Mouse (Mus musculus) myocyte (in vitro differentiated cells): ENCODE data around the gene Fam222a. TPM values are rescaled to one million over a fixed set of nuclear protein-coding genes. Genes with fewer than 3 reads are reported as not detected.

Experiments
- H3K27me3 ChIP-seq: one replicate; pipeline ENCODE4 v1.6.1; 2011; ENCODE audit not compliant: control insufficient read depth, insufficient read depth, insufficient read length
- H3K36me3 ChIP-seq: one replicate; pipeline ENCODE4 v1.6.1; 2011; ENCODE audit not compliant: control insufficient read depth, insufficient read depth
- H3K4me2 ChIP-seq: one replicate; pipeline ENCODE4 v1.6.1; 2011; ENCODE audit warnings: low read depth, control low read depth
- H3K4me3 ChIP-seq: one replicate; pipeline ENCODE4 v1.5.1; 2011; ENCODE audit warnings: mild to moderate bottlenecking, control low read depth, moderate library complexity
- H3K79me2 ChIP-seq: one replicate; pipeline ENCODE4 v1.6.1; 2011; ENCODE audit not compliant: control insufficient read depth, insufficient read depth
- H3ac ChIP-seq: one replicate; pipeline ENCODE4 v1.6.1; 2011; ENCODE audit not compliant: control insufficient read depth, insufficient read length
- CEBPB ChIP-seq: IDR thresholded peaks from 2 replicates; pipeline ENCODE4 v1.6.1; 2011; ENCODE audit warnings: mild to moderate bottlenecking, moderate library complexity; ENCODE audit not compliant: poor library complexity, insufficient read depth, severe bottlenecking
- E2F4 ChIP-seq: IDR thresholded peaks from one replicate; pipeline ENCODE4 v1.6.1; 2011; ENCODE audit warnings: mild to moderate bottlenecking, control low read depth, moderate library complexity; ENCODE audit not compliant: insufficient read depth
- MAX ChIP-seq: IDR thresholded peaks from one replicate; pipeline ENCODE4 v1.6.1; 2011; ENCODE audit warnings: low read depth, mild to moderate bottlenecking, control low read depth
- MYOD1 ChIP-seq, 3 experiments: IDR thresholded peaks; one replicate each; pipeline ENCODE4 v1.6.1; 2011; ENCODE audit warnings: control low read depth in 2 of 3, low read depth in 2 of 3, mild to moderate bottlenecking in 2 of 3, moderate library complexity in 1 of 3; ENCODE audit not compliant: insufficient read length in 2 of 3, control insufficient read depth in 1 of 3
- MYOG ChIP-seq, 3 experiments: IDR thresholded peaks; one replicate each; pipeline ENCODE4 v1.6.1; 2011; ENCODE audit warnings: control low read depth in 2 of 3, low read depth in 2 of 3, mild to moderate bottlenecking in 2 of 3; ENCODE audit not compliant: insufficient read length in 2 of 3, control insufficient read depth in 1 of 3, insufficient read depth in 1 of 3
- POLR2A ChIP-seq: IDR thresholded peaks from one replicate; pipeline ENCODE4 v1.6.1; 2011; ENCODE audit warnings: low read depth, mild to moderate bottlenecking, control low read depth, moderate library complexity; ENCODE audit not compliant: insufficient read length
- POLR2AphosphoS2 ChIP-seq: IDR thresholded peaks from one replicate; pipeline ENCODE4 v1.6.1; 2011; ENCODE audit warnings: low read depth, control low read depth; ENCODE audit not compliant: insufficient read length
- REST ChIP-seq: IDR thresholded peaks from one replicate; pipeline ENCODE4 v1.6.1; 2011; ENCODE audit warnings: mild to moderate bottlenecking, control low read depth, moderate library complexity; ENCODE audit not compliant: insufficient read depth, insufficient read length
- SRF ChIP-seq: IDR thresholded peaks from one replicate; pipeline ENCODE4 v1.6.1; 2011; ENCODE audit warnings: low read depth; ENCODE audit not compliant: control insufficient read depth, insufficient read length
- TCF12 ChIP-seq: IDR thresholded peaks from one replicate; pipeline ENCODE4 v1.6.1; 2011; ENCODE audit warnings: mild to moderate bottlenecking, control low read depth; ENCODE audit not compliant: poor library complexity, insufficient read depth, severe bottlenecking
- TCF3 ChIP-seq: IDR thresholded peaks from one replicate; pipeline ENCODE4 v1.6.1; 2011; ENCODE audit warnings: low read depth, control low read depth; ENCODE audit not compliant: insufficient read length
- USF1 ChIP-seq: IDR thresholded peaks from one replicate; pipeline ENCODE4 v1.6.1; 2011; ENCODE audit warnings: low read depth, mild to moderate bottlenecking, control low read depth, moderate library complexity
- polyA plus RNA-seq: library from polyadenylated mRNA; unstranded; fragments of >200 nt; fragmentation: generic; extraction: Trizol; gene quantifications from one replicate; pipeline ENCODE4 v1.2.1, GENCODE M21; 2012; ENCODE audit warnings: missing spikeins

Gene Fam222a
- polyA plus RNA-seq, 1 experiment: 0.02 TPM

DNA sequence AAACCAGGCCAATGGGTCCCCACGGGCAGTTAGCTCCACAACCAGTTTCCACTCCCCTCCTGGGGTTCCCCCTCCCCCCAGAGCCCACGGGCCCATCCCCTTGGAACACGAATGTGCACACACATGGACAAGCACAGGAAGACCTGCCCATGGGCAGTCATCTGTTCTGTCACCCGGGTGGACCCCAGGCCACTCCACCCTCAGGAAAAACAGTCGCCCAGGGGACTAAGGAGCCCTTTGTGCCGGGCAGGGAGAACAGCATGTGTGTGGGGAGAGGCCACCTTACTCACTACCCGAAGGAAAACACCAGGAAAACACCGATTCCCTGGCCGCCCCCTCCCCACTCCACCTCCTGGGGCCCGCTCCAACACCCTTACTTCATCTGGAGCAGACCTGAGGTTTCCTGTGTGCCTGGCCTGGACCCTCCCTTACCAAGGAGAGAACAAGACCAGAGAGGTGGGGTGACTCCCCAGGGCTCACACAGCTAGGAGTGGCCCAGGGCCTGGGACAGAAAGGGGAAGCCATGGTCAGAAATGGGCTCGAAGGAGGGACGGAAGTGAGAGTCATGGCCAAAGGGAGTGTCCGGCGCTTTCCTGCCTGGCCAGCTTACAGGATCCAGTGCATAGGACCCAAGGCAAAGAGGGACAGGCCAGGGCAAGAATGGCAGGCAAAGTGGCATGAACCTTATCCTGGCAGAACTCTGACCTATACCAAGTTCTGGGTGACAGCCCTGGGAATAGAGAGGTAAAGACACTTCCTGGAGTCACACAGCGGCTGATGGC lies 86.0 kb downstream of the Fam222a start:
- Histone ChIP-seq H3K27me3 (peaks cover 14% of the 10 kb centered on the region), H3K36me3 (no peaks in the 10 kb centered on the region), H3K4me3 (no peak overlapping the region), H3ac (no peak overlapping the region), H3K4me2 (no peak overlapping the region), H3K79me2 (no peaks in the 10 kb centered on the region)
- TF ChIP-seq MYOG (IDR thresholded peaks at IDR 0.05; ENCODE audit: control insufficient read depth in 1 of 3, insufficient read depth in 1 of 3, insufficient read length in 2 of 3, low read depth in 2 of 3): no peak
- TF ChIP-seq TCF3: no peak
- no peak for TF ChIP-seq REST
- no peak for TF ChIP-seq POLR2A
- no peak for TF ChIP-seq TCF12
- TF ChIP-seq CEBPB: no peak
- no peak for TF ChIP-seq SRF
- TF ChIP-seq MYOD1 (IDR thresholded peaks at IDR 0.05; ENCODE audit: control insufficient read depth in 1 of 3, insufficient read length in 2 of 3, low read depth in 2 of 3): no peak
- TF ChIP-seq E2F4: no peak
- no peak for TF ChIP-seq POLR2AphosphoS2
- no peak for TF ChIP-seq USF1
- TF ChIP-seq MAX: no peak

DNA sequence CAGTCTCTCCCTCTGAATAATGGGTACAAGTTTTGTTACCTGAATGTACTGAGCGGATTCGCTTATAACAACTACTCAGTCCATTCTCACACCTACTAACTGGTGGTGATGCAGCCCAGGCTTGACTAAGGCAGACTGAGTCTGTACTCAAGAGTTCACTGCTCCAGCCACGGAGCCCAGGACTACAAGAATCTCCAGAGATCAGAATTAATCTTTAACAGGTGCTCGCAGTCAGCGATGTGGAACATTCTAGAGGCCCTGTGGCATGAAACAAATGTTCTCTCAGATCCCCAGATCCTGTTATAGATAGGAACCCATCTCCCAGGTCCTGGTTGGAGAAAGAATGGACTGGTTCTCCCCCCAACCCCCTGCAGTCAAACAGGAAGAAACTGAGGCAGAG lies 87.9 kb downstream of the Fam222a start:
- Histone ChIP-seq H3K36me3 (no peaks in the 10 kb centered on the region), H3K27me3 (peaks cover 14% of the 10 kb centered on the region), H3K4me3 (no peak overlapping the region), H3K79me2 (no peaks in the 10 kb centered on the region), H3ac (no peak overlapping the region), H3K4me2 (no peak overlapping the region)
- no peak for TF ChIP-seq E2F4
- no peak for TF ChIP-seq CEBPB
- no peak for TF ChIP-seq TCF12
- no peak for TF ChIP-seq MYOD1 (IDR thresholded peaks at IDR 0.05; ENCODE audit: control insufficient read depth in 1 of 3, insufficient read length in 2 of 3, low read depth in 2 of 3)
- TF ChIP-seq TCF3: no peak
- TF ChIP-seq MYOG (IDR thresholded peaks at IDR 0.05; ENCODE audit: control insufficient read depth in 1 of 3, insufficient read depth in 1 of 3, insufficient read length in 2 of 3, low read depth in 2 of 3): no peak
- no peak for TF ChIP-seq REST
- TF ChIP-seq POLR2A: no peak
- no peak for TF ChIP-seq MAX
- TF ChIP-seq SRF: no peak
- TF ChIP-seq USF1: no peak
- TF ChIP-seq POLR2AphosphoS2: no peak

DNA sequence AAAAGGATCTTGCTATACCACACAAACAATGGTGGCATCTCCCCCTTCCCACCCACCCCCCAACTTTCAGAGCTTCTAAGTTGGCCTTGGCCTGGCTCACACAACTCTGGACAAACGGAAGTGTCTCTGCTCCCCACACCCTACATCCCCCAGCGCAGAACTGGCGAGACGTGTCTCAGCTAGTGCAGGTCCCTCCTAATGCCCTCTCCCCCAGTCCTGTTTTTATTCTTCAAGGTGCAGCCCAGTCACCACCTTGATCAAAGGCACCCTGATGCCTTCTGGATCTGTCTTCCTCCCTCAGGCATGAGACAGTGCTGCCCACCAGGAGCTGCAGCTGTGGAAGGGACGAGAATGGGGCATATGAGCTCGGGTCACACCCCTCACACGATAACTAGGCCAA lies 88.5 kb downstream of the Fam222a start:
- no peak overlapping the region for H3K4me2 ChIP-seq
- no peak overlapping the region for H3K4me3 ChIP-seq
- no peak for TF ChIP-seq CEBPB
- no peak for TF ChIP-seq MAX
- no peak for TF ChIP-seq REST
- no peak for TF ChIP-seq MYOD1 (IDR thresholded peaks at IDR 0.05; ENCODE audit: control insufficient read depth in 1 of 3, insufficient read length in 2 of 3, low read depth in 2 of 3)
- TF ChIP-seq E2F4: no peak
- no peak for TF ChIP-seq MYOG (IDR thresholded peaks at IDR 0.05; ENCODE audit: control insufficient read depth in 1 of 3, insufficient read depth in 1 of 3, insufficient read length in 2 of 3, low read depth in 2 of 3)
- no peak for TF ChIP-seq SRF
- TF ChIP-seq USF1: no peak
- no peak for TF ChIP-seq POLR2A
- TF ChIP-seq TCF12: no peak
- TF ChIP-seq TCF3: no peak
- no peak for TF ChIP-seq POLR2AphosphoS2
- no peaks in the 10 kb centered on the region for H3K79me2 ChIP-seq
- no peaks in the 10 kb centered on the region for H3K36me3 ChIP-seq
- H3ac ChIP-seq: no peak overlapping the region
- H3K27me3 ChIP-seq: peaks cover 14% of the 10 kb centered on the region

DNA sequence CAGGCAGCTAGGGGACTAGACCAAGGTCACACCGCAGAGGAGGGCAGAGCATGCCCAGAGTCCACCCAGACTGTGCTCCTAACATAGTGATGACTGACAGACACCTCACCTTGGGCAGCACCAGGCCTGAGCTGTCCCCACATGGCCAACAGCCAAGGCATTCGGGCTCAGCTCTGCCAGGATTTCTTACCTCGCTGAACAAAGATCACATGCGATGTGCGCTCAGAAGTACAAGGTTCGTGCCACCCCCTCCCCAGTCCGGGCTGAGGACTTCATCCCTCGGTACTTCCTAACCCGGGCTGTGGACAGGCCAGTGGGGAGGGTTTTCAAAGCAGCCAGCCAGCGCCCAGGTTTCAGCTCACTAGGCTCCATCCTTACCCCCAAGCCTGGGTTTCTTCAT lies 89.6 kb downstream of the Fam222a start:
- Histone ChIP-seq H3K27me3 (peaks cover 14% of the 10 kb centered on the region), H3ac (no peak overlapping the region), H3K36me3 (no peaks in the 10 kb centered on the region), H3K4me2 (no peak overlapping the region), H3K4me3 (no peak overlapping the region), H3K79me2 (no peaks in the 10 kb centered on the region)
- TF ChIP-seq E2F4 (no peak), MYOG (IDR thresholded peaks at IDR 0.05; ENCODE audit: control insufficient read depth in 1 of 3, insufficient read depth in 1 of 3, insufficient read length in 2 of 3, low read depth in 2 of 3) (no peak), REST (no peak), POLR2A (no peak), TCF12 (no peak), USF1 (no peak), CEBPB (no peak), MYOD1 (IDR thresholded peaks at IDR 0.05; ENCODE audit: control insufficient read depth in 1 of 3, insufficient read length in 2 of 3, low read depth in 2 of 3) (no peak)
